Mouse (Mus musculus) CH12.LX (cell line): ENCODE measurements around the gene Gm20388.

Experiments
- CTCF ChIP-seq, 2 experiments: IDR thresholded peaks in 1 of 2; conservative IDR thresholded peaks in 1 of 2; 2 replicates each; pipeline ENCODE4 v1.5.1; 2011 to 2012; ENCODE audit warnings: low read depth in 2 of 2, low read length in 2 of 2, improper control_type of control experiment in 1 of 2, inconsistent platforms in 1 of 2, mild to moderate bottlenecking in 1 of 2, moderate library complexity in 1 of 2
- ETS1 ChIP-seq: conservative IDR thresholded peaks from 2 replicates; pipeline ENCODE4 v1.6.1; 2012; ENCODE audit warnings: low read depth, mild to moderate bottlenecking, inconsistent platforms, low read length, improper control_type of control experiment, moderate library complexity
- NRF1 ChIP-seq: IDR thresholded peaks from 2 replicates; pipeline ENCODE4 v1.6.1; 2014; ENCODE audit warnings: low read depth, mild to moderate bottlenecking, inconsistent platforms, low read length, improper control_type of control experiment, moderate library complexity
- PAX5 ChIP-seq: IDR thresholded peaks from 2 replicates; pipeline ENCODE4 v1.6.1; 2012; ENCODE audit warnings: low read length, inconsistent platforms, mixed read lengths
- SIN3A ChIP-seq: IDR thresholded peaks from 2 replicates; pipeline ENCODE4 v1.6.1; 2012; ENCODE audit warnings: low read length, improper control_type of control experiment, inconsistent platforms
- UBTF ChIP-seq: IDR thresholded peaks from 2 replicates; pipeline ENCODE4 v1.6.1; 2012; ENCODE audit warnings: low read depth, mild to moderate bottlenecking, inconsistent platforms, low read length, improper control_type of control experiment, moderate library complexity
- ZNF384 ChIP-seq: IDR thresholded peaks from 2 replicates; pipeline ENCODE4 v1.6.1; 2012; ENCODE audit warnings: low read depth, low read length, improper control_type of control experiment, inconsistent platforms

DNA sequence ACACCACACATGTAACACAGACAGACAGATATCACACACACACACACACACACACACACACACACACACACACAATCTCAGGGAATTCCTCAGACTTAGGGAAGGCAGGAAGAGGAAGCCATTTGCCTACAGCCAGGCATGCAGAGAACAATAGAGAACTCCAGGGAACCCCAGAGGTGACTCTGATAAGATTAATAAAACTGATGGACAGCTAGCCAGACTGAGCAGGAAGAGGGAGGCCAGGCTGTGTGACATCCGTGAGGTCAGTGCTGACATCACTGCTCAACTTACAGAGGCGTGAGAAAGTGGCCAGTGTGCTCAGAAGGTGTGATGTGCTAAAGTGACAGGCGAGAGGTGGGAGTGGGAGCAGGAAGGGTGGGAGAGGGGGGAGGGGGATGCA lies 1290.3 kb downstream of the Gm20388 start:
- TF ChIP-seq CTCF (conservative IDR thresholded peaks at IDR 0.05 in 1 of 2, IDR thresholded peaks at IDR 0.05 in 1 of 2; ENCODE audit: low read depth in 2 of 2, low read length in 2 of 2) (no peak), SIN3A (no peak), PAX5 (no peak), UBTF (no peak), ETS1 (no peak), ZNF384 (no peak), NRF1 (no peak)
